Mouse (Mus musculus): ENCODE measurements around the gene Ralgps2.

Gene Ralgps2

GRCm38 (mm10) chr1:156770845-156771244 lies 168.6 kb downstream of the Ralgps2 start:
- DNase-seq (ENCODE audit: low read depth, low spot score) = peak; percentile 61

GRCm38 (mm10) chr1:156769621-156770297 lies 169.7 kb downstream of the Ralgps2 start:
- DNase-seq (ENCODE audit: low read depth, low spot score) = no peak

DNA sequence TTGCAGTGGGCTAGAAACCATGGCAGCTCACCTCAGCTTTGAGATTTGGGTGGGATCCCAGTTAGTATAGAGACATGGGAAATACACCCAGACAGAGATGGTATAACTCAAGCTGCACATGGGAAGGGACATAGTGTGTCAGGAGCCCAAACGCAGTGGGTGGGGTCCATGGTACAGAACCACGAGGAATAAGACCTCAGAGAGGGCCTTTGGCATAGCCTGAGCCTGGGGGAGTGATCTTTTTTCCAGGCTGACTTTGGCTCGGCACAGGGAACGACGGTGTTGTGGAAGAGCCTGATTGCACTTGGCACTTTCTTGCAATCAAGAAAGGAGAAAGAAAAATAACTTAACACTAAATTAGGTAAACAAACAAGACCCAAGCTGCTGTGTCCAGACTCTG lies 170.3 kb downstream of the Ralgps2 start:
- no peak for DNase-seq (ENCODE audit: low read depth, low spot score)

DNA sequence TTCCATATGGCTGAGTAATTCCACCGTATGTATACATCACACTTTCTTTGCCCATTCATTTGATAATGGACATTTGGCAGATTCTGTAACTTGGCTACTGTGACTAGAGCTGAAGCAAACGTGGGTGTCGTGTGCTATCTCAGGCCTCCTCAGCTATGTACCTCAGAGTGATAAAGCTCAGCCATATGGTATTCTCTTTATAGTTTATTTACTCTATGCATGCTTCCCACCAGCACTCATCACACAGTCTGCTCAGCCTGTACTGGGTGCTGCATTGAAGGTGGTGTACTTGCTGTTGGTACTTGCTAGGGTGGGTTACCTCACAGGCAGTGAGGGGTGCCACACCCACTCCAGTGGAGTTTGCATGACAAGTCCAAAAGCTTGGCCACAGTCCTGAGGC lies 174.1 kb downstream of the Ralgps2 start:
- no peak for DNase-seq (ENCODE audit: low read depth, low spot score)

GRCm38 (mm10) chr1:156764584-156764983 lies 174.8 kb downstream of the Ralgps2 start:
- no peak for DNase-seq (ENCODE audit: low read depth, low spot score)

GRCm38 (mm10) chr1:156763280-156763679 lies 176.1 kb downstream of the Ralgps2 start:
- no peak for DNase-seq (ENCODE audit: low read depth, low spot score)

- no peak for DNase-seq (ENCODE audit: low read depth, low spot score)
Observed at GRCm38 (mm10) chr1:156761430-156761801, 178.0 kb downstream of the Ralgps2 start.

DNA sequence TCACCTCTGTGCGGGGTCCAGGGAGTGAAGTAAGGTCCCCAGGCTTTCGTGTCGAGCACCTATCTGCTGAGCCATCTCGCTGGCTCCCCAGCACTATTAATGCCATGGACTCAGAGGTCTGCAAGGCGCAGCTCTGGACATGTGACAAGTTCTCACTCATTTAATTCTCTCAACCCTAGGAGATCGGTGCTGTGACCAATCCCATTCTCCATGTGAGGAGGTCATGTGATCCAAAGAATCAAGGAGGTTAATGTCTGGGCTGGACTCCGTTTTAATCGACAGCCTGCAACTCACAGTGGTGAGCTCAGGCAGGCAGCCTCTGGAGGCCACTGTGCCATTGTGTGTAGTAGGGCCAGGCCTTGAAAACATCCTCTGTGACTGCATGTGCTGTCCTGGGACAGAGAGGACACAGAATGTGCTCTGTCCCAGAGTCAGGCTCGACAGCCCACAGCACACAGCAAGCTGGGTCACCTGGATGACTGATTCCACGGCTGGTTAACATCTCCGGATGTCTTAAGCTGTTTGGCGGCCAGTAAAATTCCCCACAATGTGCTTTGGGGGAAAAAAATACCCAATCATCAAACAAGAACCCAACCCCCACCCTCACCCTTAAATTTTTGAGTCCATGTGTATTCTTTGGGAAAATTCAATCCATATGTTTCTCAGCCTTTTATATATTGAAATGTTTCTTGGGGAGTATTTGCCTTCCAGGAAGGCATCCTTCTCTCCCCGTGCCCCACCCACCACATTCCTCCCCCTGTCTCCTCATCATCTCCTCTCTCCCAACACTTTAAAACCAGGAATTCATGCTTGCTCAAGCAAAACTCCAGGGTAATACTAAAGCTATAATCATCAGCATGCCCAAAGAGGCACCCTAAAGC lies 178.6 kb downstream of the Ralgps2 start:
- DNase-seq (ENCODE audit: low read depth, low spot score) = no peak

DNA sequence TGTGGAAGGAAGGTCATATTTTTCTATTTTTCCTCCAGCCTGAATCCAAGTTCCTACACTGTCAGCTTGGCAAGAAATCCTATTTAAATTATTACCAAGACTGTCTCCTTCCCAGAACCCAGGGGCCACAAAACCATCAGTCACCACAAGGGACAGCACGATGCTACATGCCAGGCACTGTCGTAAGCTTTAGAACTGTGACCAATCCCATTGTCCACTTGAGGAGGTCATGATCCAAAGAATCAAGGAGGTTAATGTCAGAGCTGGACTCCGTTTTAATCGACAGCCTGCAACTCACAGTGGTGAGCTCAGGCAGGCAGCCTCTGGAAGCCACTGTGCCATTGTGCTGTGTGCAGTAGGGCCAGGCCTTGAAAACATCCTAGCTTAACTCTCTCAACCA lies 181.1 kb downstream of the Ralgps2 start:
- DNase-seq (ENCODE audit: low read depth, low spot score) = no peak

DNA sequence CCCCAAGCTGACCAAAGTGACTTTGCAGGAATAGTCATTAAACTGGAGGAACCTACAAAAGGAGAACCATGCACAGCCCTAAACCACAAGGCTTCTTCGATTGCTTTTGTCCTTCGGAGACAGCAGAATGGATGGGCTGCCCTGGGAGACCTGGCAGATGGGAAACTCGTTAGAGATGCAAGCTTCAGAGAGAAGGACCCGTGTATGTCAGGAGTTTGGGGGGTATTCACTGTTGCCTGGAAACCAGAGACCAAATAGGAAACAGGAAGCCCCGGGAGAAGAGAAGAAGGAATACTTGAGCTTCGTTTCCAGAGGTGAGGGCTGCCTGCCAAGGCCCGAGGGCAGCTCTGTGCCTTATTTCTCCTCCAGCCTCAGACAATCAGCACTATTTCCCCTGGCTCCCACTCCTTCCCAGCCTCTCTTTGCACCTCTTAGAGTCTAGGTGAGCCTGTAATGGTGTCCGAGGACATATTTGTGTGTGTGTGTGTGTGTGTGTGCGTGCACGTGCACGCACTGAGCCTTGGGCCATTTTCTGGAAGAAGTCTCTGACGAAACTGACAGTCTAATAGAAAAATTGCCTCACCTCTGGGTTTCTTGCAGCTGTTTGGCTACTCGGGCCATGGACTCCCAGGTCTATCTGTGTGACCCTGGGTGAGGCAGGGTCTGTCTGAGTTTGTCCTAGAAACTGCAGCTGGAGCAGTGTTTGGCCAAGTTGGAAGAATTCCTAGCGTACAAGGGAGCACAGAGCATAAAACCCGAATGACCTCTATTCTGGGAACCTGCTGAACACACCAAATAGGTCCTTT lies 184.6 kb downstream of the Ralgps2 start:
- no peak for DNase-seq (ENCODE audit: low read depth, low spot score)

All from A20 (cell line).